Mouse (Mus musculus) 416B (cell line): Measurements from ENCODE around the gene Hltf.

Experiments
- DNase-seq: peaks from one replicate; pipeline ENCODE4 v3.0.0; 2011; ENCODE audit warnings: low read depth

Gene Hltf

GRCm38 (mm10) chr3:20104776-20105175, 47.2 kb downstream of the Hltf start:
- peak; percentile 77 for DNase-seq

DNA sequence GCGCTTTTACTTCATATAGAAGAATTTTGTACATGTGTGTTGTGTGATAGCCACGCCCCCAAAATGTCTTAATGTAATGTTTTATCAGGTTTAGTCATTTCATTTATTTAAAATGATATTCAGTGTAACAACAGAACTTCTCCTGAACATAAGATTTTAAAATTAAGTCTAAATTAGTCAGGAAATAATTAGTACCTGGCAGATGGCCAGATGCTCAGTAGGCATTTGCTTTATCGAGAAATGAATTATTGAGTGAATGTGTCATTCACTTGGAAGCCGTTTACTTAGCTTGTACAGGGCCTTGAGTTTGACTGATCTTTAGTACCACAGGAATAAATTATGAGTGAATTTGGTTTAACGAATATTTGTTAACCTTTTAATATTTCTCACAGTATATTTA, 51.3 kb downstream of the Hltf start:
- DNase-seq = no peak

- DNase-seq = no peak
Measured at GRCm38 (mm10) chr3:20111913-20112312, 54.3 kb downstream of the Hltf start.

GRCm38 (mm10) chr3:20119044-20119591, 61.5 kb downstream of the Hltf start:
- DNase-seq = no peak

DNA sequence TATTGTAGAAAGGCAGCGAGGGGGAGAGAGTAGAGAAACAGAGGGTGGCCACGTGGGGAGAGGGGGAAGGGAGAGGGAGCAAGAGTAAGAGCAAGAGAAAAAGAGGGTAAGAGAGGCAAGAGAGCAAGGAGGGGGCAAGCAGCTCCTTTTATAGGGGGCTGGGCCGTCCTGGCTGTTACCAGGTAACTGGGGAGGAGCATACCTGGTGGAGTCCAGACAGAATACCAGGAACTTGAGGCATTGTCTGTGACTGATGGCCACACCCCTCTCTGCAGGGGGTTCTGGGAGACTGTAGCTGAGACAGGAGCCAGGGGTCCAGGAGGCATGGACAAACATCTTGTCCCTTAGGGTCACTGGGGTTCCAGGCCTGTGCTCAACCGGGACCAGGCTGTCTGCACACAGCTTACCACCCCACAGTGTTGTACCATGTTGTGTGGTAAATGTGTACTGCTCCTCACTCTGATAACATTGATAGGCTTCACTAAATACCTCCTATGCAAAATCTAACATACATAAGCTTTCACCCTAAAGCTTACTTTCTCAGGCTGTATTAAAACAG, 62.2 kb downstream of the Hltf start:
- no peak for DNase-seq

DNA sequence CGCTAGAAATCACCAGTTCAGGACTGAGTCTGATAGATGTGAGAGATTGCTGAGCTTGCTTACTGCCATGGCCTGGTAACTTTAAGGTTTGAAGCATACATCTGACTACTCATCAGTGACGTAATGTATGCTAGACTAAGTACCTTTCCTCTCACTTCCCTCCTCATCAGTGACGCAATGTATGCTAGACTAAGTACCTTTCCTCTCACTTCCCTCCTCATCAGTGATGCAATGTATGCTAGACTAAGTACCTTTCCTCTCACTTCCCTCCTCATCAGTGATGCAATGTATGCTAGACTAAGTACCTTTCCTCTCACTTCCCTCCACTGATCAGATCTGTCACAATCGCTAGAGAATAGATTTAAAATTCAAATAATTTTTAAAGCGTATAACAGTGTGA, 64.0 kb downstream of the Hltf start:
- DNase-seq = peak; percentile 32

DNA sequence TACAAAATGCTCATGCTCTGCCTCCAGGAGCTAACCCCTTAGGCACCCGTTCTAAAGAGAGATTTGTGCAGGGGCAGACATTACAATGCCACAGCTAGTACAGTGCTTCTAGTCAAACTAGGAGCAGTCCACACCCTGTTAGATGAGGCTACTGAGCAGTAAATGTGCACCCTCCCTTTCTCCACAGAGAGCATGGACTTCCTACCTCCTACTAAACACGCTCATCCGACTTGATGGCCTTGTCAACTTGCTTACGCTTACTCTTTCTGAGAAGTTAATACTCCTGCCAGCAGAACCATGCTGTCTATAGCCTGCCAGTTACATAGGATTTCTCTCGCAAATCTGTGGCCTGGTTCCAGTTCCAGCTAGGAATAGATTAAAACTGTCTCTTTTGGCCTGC, 68.0 kb downstream of the Hltf start:
- DNase-seq = no peak

GRCm38 (mm10) chr3:20127047-20127595, 69.5 kb downstream of the Hltf start:
- DNase-seq = peak; percentile 41

- no peak for DNase-seq
Measured at GRCm38 (mm10) chr3:20129491-20129890, 71.9 kb downstream of the Hltf start.

GRCm38 (mm10) chr3:20130456-20131349, 73.1 kb downstream of the Hltf start:
- DNase-seq = peak; percentile 35

- peak; percentile 48 for DNase-seq
Measured at GRCm38 (mm10) chr3:20131350-20131720, 73.7 kb downstream of the Hltf start.

DNA sequence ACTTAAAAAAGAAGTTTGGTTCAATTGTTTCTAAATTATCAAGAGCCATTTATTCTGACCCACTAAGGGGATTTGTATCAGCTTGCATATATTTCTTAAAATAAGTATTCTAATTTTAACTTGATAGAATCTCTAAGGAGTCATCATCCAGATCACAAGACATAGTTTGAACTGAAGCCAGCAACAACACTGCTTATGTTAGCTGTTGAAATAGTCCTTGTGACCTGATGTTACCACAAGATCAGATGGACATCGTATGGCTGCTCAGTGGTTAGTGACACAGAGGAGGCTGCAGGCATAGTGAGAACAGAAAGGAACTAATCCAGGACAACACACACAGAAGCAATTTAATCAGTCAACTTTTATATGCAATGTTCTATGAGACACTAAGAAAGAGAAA, 75.1 kb downstream of the Hltf start:
- peak; percentile 70 for DNase-seq

GRCm38 (mm10) chr3:20133745-20134144, 76.1 kb downstream of the Hltf start:
- no peak for DNase-seq

- peak; percentile 72 for DNase-seq
Measured at GRCm38 (mm10) chr3:20134545-20134944, 76.9 kb downstream of the Hltf start.

GRCm38 (mm10) chr3:20136868-20137581, 79.4 kb downstream of the Hltf start:
- peak; percentile 74 for DNase-seq

DNA sequence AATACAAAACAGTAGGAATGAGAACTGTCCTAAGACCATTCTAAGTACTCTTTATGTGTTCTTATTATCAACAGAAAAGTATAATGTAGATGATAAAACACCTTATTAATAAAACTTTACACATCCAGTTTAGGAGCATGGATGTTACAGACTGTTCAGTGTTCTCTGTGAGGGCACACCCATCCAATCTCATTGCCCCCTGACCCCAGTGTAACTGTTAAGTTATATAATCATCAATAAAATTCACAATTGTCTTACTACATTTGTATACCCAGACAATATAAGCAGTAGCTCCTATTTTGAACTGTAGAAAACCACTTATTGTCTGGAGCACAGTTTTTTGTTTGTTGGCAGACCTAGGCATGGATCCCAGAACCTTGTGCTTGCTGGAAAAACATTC, 83.6 kb downstream of the Hltf start:
- DNase-seq = no peak

DNA sequence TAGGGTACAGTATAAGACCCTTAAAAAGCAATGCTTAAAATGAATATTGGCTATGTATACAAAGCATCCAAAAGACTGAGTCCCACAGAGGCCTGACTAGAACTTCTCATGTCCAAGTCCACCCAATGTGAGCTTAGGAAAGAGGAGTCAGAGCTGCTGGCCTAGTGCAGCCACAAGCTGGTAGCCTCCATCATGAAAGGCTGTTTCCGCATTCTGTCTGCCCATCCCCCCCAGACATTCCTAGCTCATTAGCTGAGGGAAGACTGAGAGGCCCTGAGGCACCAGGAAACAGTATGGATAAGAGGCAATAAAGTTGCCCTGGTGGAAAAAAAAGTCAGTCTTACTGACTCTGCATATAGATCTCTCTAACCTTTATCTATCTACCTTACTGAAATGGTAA, 84.1 kb downstream of the Hltf start:
- no peak for DNase-seq

DNA sequence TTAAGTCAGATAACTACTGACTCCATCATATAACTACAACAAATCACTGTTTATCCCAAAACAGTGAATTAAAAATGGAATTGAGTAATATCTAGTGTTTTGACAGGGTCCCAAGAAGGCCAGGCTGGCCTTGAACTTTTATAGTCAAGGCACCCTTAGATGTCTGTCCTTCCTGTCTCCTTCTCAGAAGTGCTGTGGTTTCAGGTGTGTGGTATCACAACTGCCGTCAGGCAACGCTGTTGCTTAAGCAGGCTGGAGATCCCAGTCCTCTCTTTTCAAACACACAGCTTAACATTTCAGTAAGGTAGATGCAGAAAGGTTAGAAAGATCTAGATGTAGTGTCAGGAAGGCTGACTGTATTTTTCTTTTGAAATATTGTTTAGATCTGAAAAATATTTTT, 84.5 kb downstream of the Hltf start:
- DNase-seq = no peak

GRCm38 (mm10) chr3:20142576-20142975, 85.0 kb downstream of the Hltf start:
- no peak for DNase-seq

DNA sequence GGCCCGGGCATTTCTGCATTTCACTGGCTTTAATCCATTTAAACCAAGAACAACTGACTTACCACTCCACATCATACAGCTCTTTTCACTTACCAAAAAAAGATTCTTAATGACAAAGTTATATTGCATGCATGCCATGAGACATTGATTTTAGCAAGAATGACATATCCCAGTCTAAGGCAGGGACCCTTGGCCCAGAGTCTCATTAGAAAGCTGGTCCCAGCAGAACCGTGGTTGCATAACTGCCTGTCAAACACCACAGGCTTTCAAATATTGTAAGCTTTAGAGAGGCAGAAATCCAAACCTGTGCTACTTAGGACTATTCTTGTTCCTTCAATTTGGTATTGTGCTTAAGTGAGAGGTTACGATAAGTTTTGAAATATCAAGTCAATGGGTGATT, 86.1 kb downstream of the Hltf start:
- no peak for DNase-seq

DNA sequence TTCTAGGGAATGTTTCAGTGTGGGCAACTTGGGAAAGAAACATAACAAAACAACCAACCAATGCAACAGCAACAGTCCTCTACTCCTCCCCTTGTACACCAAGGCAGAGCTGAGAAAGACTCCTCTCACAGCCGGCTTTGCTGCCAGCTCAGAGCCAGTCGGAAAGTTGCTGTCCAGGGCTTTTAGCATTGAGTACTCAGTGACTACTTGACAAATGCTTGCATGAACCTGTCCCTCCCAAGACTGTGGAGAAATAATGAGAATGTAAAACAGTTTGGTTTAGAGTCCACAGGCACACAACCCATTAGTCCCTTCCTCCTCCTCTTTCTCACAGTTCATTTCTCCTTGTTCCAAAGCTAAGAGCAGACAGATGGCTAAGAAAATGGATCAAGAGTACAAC, 86.8 kb downstream of the Hltf start:
- DNase-seq = no peak

DNA sequence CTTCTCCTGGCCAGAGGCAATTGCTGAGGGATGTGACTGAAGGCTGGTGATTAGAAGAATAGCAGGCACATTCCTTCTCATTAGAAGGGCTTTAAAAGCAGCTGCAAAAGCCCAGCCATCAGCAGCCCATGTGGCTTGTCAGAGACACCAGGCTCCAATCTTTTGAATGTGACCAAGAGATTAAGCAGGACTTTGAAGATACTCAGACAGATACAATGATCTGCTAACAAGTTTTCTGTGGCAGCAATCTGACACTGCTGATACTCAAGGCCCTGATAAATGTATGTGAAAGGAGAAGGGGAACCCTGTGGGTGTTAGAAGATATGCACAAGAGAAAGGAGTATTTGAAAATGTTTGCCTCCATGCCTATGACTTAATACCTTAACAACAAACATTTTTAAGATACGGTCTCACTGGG, 88.1 kb downstream of the Hltf start:
- no peak for DNase-seq
